Mouse (Mus musculus): ENCODE measurements around the gene Cmss1.

DNA sequence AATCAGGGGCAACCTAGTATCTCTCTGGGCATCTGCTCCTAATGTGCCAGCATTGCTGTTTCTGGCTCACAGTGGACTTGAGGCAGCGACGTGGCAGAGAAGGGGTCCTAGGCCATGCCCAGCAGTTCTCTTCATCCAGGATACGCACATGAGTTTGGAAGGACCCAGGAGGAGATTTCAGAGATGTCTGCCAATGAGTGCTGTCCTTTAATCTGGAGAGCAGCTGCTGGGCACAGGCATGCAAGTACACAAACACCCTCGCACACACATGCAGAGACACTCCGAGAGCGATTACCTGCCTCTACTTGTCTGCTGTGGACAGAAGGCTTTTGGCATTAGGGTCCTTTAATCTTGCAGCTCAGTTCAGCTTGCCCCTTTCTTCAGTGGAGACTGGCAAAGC lies 253.9 kb downstream of the Cmss1 start, which contains the start of gene Filip1l:
- TF ChIP-seq EP300 (IDR thresholded peaks at IDR 0.05; ENCODE audit: low read depth) = no peak
- TF ChIP-seq CTCF (IDR thresholded peaks at IDR 0.05; ENCODE audit: low read depth) = no peak
